Mouse (Mus musculus) adrenal gland (tissue): Measurements from ENCODE around the gene Napepld.
"Not testable (repeated sequence)": the region's sequence is repeated elsewhere in the genome, so short reads cannot be mapped to it uniquely, and the experiment has no call there.

Experiments used
- intact Hi-C: fragments of 180-260 bp; cut with DNase I; formaldehyde crosslinking; loops from one replicate; pipeline ENCODE4 v1.15.1; 2025

The Napepld gene

GRCm38 (mm10) chr5:21672812-21673635, 28.2 kb downstream of the Napepld start:
- intact Hi-C loops = no loop called here

- intact Hi-C loops = no loop called here
Observed at GRCm38 (mm10) chr5:21669307-21669706, 31.9 kb downstream of the Napepld start.

- intact Hi-C loops = no loop called here
Observed at GRCm38 (mm10) chr5:21667191-21668137, 33.7 kb downstream of the Napepld start.

GRCm38 (mm10) chr5:21663081-21663480, 38.1 kb downstream of the Napepld start:
- intact Hi-C loops = loop anchor here (5.0 kb wide), 1 partner anchor 39 kb away; the partner anchor contains the start of gene Napepld

- intact Hi-C loops = loop anchor here (5.0 kb wide), 1 partner anchor 41 kb away; the partner anchor contains the start of gene Napepld
Observed at GRCm38 (mm10) chr5:21660850-21661249, 40.3 kb downstream of the Napepld start.

- intact Hi-C loops = loop anchor here (2.0 kb wide), 1 partner anchor 76 kb away; no protein-coding TSS in a partner anchor
Observed at GRCm38 (mm10) chr5:21658623-21659395, 42.4 kb downstream of the Napepld start.

GRCm38 (mm10) chr5:21658038-21658437, 43.2 kb downstream of the Napepld start:
- intact Hi-C loops = loop anchor here (2.0 kb wide), 1 partner anchor 77 kb away; no protein-coding TSS in a partner anchor

- intact Hi-C loops = no loop called here
Observed at GRCm38 (mm10) chr5:21656912-21657311, 44.3 kb downstream of the Napepld start.

- intact Hi-C loops = no loop called here
Observed at GRCm38 (mm10) chr5:21651885-21652612, 49.1 kb downstream of the Napepld start.

- intact Hi-C loops = no loop called here
Observed at GRCm38 (mm10) chr5:21650736-21651135, 50.5 kb downstream of the Napepld start.

- intact Hi-C loops = no loop called here
Observed at GRCm38 (mm10) chr5:21646133-21646491, 55.1 kb downstream of the Napepld start.

- intact Hi-C loops = no loop called here
Observed at GRCm38 (mm10) chr5:21645439-21646132, 55.6 kb downstream of the Napepld start, which contains the start of the genes Fbxl13 and Armc10. Gene Fbxl13, minus strand, starts transcription at chr5:21645634. Gene Armc10, plus strand, starts transcription at chr5:21645813.

GRCm38 (mm10) chr5:21644891-21645438, 56.2 kb downstream of the Napepld start:
- intact Hi-C loops = loop anchor here (5.0 kb wide), 2 partner anchors 318 to 378 kb away; no protein-coding TSS in a partner anchor

- intact Hi-C loops = loop anchor here (2.0 to 5.0 kb wide), 3 partner anchors 211 to 376 kb away; no protein-coding TSS in a partner anchor
Observed at GRCm38 (mm10) chr5:21643606-21644005, 57.6 kb downstream of the Napepld start.

- intact Hi-C loops = loop anchor here (5.0 kb wide), 2 partner anchors 314 to 374 kb away; no protein-coding TSS in a partner anchor
Observed at GRCm38 (mm10) chr5:21640961-21641360, 60.2 kb downstream of the Napepld start.

- intact Hi-C loops = no loop called here
Observed at GRCm38 (mm10) chr5:21625916-21626315, 75.3 kb downstream of the Napepld start.

GRCm38 (mm10) chr5:21616450-21617009, 84.7 kb downstream of the Napepld start:
- intact Hi-C loops = no loop called here

- intact Hi-C loops = not testable (repeated sequence)
Observed at GRCm38 (mm10) chr5:21614299-21614698, 86.9 kb downstream of the Napepld start.
